Mouse (Mus musculus): ENCODE measurements at regions not wholly inside any gene's neighbourhood (a gene's known extent, or its start where the extent isn't known, plus 50 kb on each side); places are given as distances from the start of the nearest gene placed in this dataset.

DNA sequence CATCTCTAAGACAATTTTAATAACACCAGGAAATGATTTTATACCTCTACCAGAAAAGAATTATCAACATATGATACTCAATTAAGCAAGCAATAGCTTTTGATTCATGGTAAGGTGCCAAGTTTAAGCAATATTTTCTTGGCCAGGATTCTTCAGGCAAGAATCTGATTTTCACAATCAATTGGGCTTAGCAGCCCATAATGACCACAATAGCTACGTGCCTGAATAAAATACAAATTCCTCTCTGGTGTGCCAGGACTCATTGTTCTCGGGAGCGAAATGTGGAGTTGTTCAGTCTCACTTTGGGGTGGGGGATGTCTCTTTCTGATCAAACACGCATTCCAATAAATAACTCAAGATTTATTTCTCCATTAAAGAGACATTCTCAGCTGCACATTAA is 438.8 kb downstream of the Fgf9 start:
- no peak for ATAC-seq (ENCODE audit: low read depth)
- Histone ChIP-seq H3K9ac (ENCODE audit: low read depth, low read length) (no peak overlapping the region), H3K4me3 (ENCODE audit: low read depth, low read length) (no peak overlapping the region), H3K4me2 (ENCODE audit: low read depth, low read length) (no peak overlapping the region), H3K36me3 (ENCODE audit: control insufficient read depth, insufficient read depth) (no peaks in the 10 kb centered on the region), H3K27me3 (ENCODE audit: control insufficient read depth, insufficient read depth, low read depth, low read length) (no peaks in the 10 kb centered on the region), H3K9me3 (replicated peaks; ENCODE audit: control insufficient read depth, low read length) (no peaks in the 10 kb centered on the region), H3K27ac (ENCODE audit: low read length) (no peak overlapping the region), H3K4me1 (ENCODE audit: control insufficient read depth, low read depth, low read length) (no peaks in the 10 kb centered on the region; the same call in none of the 2 replicates)
- 58% methylated on average over 4 of the region's 4 CpGs for WGBS (ENCODE audit: insufficient replicate concordance)

DNA sequence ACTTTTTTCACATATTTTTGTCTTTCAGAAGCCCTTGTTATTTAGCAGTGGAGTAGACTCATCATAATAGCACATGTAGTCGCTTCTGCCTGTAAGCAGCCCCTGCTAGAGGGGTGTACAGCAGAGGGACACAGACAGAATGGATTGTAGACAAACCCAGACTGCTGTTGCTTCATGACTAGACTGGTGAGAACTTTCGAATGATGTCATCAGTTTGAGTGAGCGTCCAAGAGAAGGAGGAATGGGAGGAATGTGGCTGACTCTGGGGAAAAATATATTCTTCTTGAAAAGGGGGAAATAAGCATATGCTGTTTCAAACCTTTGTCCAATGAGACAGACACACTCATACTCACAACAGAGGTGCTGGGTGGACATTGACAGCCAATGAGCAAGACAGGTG is 436.1 kb downstream of the Fgf9 start:
- Histone ChIP-seq H3K27ac (ENCODE audit: low read length) (no peak overlapping the region), H3K4me2 (ENCODE audit: low read depth, low read length) (no peak overlapping the region), H3K4me1 (ENCODE audit: control insufficient read depth, low read depth, low read length) (no peaks in the 10 kb centered on the region; the same call in 1 of the 2 replicates), H3K9me3 (replicated peaks; ENCODE audit: control insufficient read depth, low read length) (no peaks in the 10 kb centered on the region), H3K36me3 (ENCODE audit: control insufficient read depth, insufficient read depth) (no peaks in the 10 kb centered on the region), H3K27me3 (ENCODE audit: control insufficient read depth, insufficient read depth, low read depth, low read length) (no peaks in the 10 kb centered on the region), H3K4me3 (ENCODE audit: low read depth, low read length) (no peak overlapping the region), H3K9ac (ENCODE audit: low read depth, low read length) (no peak overlapping the region)
- no peak for ATAC-seq (ENCODE audit: low read depth)
- 43% methylated on average over 3 of the region's 3 CpGs for WGBS (ENCODE audit: insufficient replicate concordance)

DNA sequence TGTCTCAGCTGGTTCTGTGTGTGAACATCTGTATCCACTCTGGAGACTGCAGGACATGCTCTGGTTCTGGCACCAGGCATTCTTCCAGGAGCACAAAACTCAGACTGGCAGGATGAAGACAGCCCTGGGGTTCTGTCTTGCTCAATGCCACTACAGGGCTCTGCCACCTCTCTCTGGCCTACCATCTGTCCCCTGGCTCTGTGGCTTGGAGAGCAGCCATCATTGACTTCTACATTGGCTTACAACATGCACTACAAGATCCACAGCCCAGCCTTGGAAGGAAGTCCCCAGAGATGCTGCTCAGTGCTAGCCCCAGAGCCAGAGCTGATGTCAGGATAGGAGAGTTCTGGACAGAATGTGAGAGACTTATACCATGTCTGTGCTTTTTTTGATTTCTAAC is 435.5 kb downstream of the Fgf9 start:
- Histone ChIP-seq H3K36me3 (ENCODE audit: control insufficient read depth, insufficient read depth) (no peaks in the 10 kb centered on the region), H3K27ac (ENCODE audit: low read length) (no peak overlapping the region), H3K9ac (ENCODE audit: low read depth, low read length) (no peak overlapping the region), H3K9me3 (replicated peaks; ENCODE audit: control insufficient read depth, low read length) (no peaks in the 10 kb centered on the region), H3K27me3 (ENCODE audit: control insufficient read depth, insufficient read depth, low read depth, low read length) (no peaks in the 10 kb centered on the region), H3K4me2 (ENCODE audit: low read depth, low read length) (no peak overlapping the region), H3K4me1 (ENCODE audit: control insufficient read depth, low read depth, low read length) (no peaks in the 10 kb centered on the region), H3K4me3 (ENCODE audit: low read depth, low read length) (no peak overlapping the region)
- no peak for ATAC-seq (ENCODE audit: low read depth)

DNA sequence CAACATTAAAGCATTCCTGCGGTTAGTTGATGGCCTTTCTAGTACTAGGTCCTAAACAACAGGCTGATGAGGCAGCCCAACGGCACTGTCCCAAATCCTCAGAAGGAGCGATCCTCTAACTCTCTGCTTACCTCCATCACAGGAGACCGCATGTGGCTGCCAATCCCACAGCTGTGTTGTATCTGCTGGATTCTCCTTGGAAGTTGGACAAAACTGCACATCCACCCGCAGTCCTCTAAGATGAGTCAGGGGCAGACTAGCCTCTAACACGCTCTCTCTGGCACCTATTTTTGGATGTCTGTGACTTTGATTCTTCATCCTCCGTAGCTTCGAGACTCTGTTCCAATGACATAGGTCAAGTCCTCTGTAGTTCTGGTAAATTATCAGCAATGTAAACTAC is 432.5 kb downstream of the Fgf9 start:
- Histone ChIP-seq H3K9me3 (replicated peaks; ENCODE audit: control insufficient read depth, low read length) (no peaks in the 10 kb centered on the region), H3K27ac (ENCODE audit: low read length) (no peak overlapping the region), H3K27me3 (ENCODE audit: control insufficient read depth, insufficient read depth, low read depth, low read length) (no peaks in the 10 kb centered on the region), H3K4me3 (ENCODE audit: low read depth, low read length) (no peak overlapping the region), H3K4me2 (ENCODE audit: low read depth, low read length) (no peak overlapping the region), H3K36me3 (ENCODE audit: control insufficient read depth, insufficient read depth) (no peaks in the 10 kb centered on the region), H3K9ac (ENCODE audit: low read depth, low read length) (no peak overlapping the region), H3K4me1 (ENCODE audit: control insufficient read depth, low read depth, low read length) (no peaks in the 10 kb centered on the region)
- WGBS (ENCODE audit: insufficient replicate concordance): 68% methylated on average over 8 of the region's 8 CpGs
- ATAC-seq (ENCODE audit: low read depth): no peak

DNA sequence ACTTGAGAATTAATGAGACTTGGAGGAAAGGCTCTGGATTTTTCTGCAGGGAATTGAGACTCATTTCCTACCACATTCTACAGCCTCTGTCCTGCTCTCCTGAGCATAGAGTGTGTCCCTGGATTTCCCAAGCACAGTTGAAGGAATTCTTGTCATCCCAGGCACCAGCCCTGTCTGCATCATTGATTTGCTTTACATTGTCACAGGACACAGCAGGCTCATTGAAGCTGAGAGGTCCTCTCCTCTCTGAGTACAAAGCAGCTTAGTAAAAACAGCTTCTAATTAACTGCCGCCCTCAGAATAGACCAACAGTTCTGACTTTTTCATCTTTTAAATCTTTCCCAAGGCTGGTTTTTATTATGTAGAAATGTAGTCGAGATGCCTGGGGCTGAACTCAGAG is 429.7 kb downstream of the Fgf9 start:
- WGBS (ENCODE audit: insufficient replicate concordance): 38% methylated on average over 2 of the region's 2 CpGs
- H3K36me3 ChIP-seq (ENCODE audit: control insufficient read depth, insufficient read depth): no peaks in the 10 kb centered on the region
- no peaks in the 10 kb centered on the region for H3K27me3 ChIP-seq (ENCODE audit: control insufficient read depth, insufficient read depth, low read depth, low read length)
- no peak overlapping the region for H3K9ac ChIP-seq (ENCODE audit: low read depth, low read length)
- no peak overlapping the region for H3K4me3 ChIP-seq (ENCODE audit: low read depth, low read length)
- no peak overlapping the region for H3K27ac ChIP-seq (ENCODE audit: low read length)
- no peaks in the 10 kb centered on the region for H3K4me1 ChIP-seq (ENCODE audit: control insufficient read depth, low read depth, low read length)
- H3K4me2 ChIP-seq (ENCODE audit: low read depth, low read length): no peak overlapping the region
- no peaks in the 10 kb centered on the region for H3K9me3 ChIP-seq (replicated peaks; ENCODE audit: control insufficient read depth, low read length)
- ATAC-seq (ENCODE audit: low read depth): no peak

DNA sequence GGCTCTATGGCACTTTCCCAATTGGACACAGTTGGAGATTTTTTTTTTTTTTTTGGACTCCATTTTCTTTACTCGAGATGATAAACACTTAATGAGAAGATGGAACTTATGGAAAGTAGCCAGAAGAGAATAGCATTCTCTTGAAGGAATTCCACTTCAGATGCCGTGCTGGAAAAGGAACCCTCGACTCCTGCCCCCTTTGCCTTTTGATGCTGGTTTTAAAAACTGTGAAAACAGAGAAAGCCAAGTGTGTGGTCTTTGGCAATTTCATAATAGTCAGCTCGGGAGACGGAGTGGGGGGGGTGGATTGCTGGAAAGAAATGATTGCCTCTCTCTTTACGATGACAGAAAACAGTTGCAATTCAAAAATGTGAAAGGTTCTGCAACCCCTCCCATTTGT is 429.2 kb downstream of the Fgf9 start:
- no peak overlapping the region for H3K27ac ChIP-seq (ENCODE audit: low read length)
- H3K36me3 ChIP-seq (ENCODE audit: control insufficient read depth, insufficient read depth): no peaks in the 10 kb centered on the region
- no peak overlapping the region for H3K4me3 ChIP-seq (ENCODE audit: low read depth, low read length)
- H3K4me1 ChIP-seq (ENCODE audit: control insufficient read depth, low read depth, low read length): no peaks in the 10 kb centered on the region
- no peak for ATAC-seq (ENCODE audit: low read depth)
- H3K9ac ChIP-seq (ENCODE audit: low read depth, low read length): no peak overlapping the region
- H3K27me3 ChIP-seq (ENCODE audit: control insufficient read depth, insufficient read depth, low read depth, low read length): no peaks in the 10 kb centered on the region
- no peaks in the 10 kb centered on the region for H3K9me3 ChIP-seq (replicated peaks; ENCODE audit: control insufficient read depth, low read length)
- no peak overlapping the region for H3K4me2 ChIP-seq (ENCODE audit: low read depth, low read length)
- 56% methylated on average over 6 of the region's 6 CpGs for WGBS (ENCODE audit: insufficient replicate concordance)

DNA sequence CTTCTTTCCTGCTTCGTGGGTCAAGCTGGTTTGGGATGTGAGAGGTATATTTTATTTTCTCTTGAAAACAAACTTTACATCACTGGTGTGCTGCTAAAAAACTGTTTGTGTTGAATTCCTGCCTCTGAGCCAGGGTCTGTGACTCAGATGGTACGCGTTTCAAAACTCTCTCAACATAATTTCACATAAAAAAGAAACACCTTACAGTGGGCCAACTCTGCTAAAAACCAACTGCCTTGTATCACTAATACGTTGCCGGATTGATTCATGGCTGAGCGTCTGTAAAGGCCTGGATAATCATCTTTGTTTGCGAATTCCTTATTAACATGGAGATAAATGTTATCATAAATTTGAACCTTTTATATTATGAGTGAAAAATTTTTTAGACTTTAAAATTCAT is 428.7 kb downstream of the Fgf9 start:
- Histone ChIP-seq H3K4me3 (ENCODE audit: low read depth, low read length) (no peak overlapping the region), H3K9ac (ENCODE audit: low read depth, low read length) (no peak overlapping the region), H3K36me3 (ENCODE audit: control insufficient read depth, insufficient read depth) (no peaks in the 10 kb centered on the region), H3K4me1 (ENCODE audit: control insufficient read depth, low read depth, low read length) (no peaks in the 10 kb centered on the region), H3K27me3 (ENCODE audit: control insufficient read depth, insufficient read depth, low read depth, low read length) (no peaks in the 10 kb centered on the region), H3K9me3 (replicated peaks; ENCODE audit: control insufficient read depth, low read length) (no peaks in the 10 kb centered on the region), H3K27ac (ENCODE audit: low read length) (no peak overlapping the region), H3K4me2 (ENCODE audit: low read depth, low read length) (no peak overlapping the region)
- ATAC-seq (ENCODE audit: low read depth): no peak
- WGBS (ENCODE audit: insufficient replicate concordance): 72% methylated on average over 7 of the region's 7 CpGs

DNA sequence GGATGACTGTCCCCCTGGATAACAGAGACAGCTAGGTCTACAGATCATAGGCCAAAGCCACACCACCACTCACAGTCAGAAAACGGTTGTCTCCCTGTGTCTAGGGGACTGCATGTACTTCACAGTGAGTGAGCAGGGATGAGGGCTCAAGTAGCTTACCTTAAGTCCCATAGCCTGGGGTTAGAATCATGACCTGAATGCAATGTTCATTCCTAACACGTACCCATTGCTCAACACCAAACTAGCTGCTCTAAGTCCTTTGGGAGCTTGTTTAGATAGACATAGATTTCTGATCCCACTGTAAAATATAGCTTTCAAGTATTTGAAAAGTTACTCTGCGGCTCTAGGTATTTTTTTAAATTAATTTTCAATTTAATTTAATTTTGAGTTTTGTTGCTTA is 426.6 kb downstream of the Fgf9 start:
- Histone ChIP-seq H3K4me2 (ENCODE audit: low read depth, low read length) (no peak overlapping the region), H3K9ac (ENCODE audit: low read depth, low read length) (no peak overlapping the region), H3K9me3 (replicated peaks; ENCODE audit: control insufficient read depth, low read length) (no peaks in the 10 kb centered on the region), H3K4me3 (ENCODE audit: low read depth, low read length) (no peak overlapping the region), H3K36me3 (ENCODE audit: control insufficient read depth, insufficient read depth) (no peaks in the 10 kb centered on the region), H3K27me3 (ENCODE audit: control insufficient read depth, insufficient read depth, low read depth, low read length) (no peaks in the 10 kb centered on the region), H3K4me1 (ENCODE audit: control insufficient read depth, low read depth, low read length) (no peaks in the 10 kb centered on the region), H3K27ac (ENCODE audit: low read length) (no peak overlapping the region)
- WGBS (ENCODE audit: insufficient replicate concordance): 62% methylated on average over 3 of the region's 3 CpGs
- no peak for ATAC-seq (ENCODE audit: low read depth)

DNA sequence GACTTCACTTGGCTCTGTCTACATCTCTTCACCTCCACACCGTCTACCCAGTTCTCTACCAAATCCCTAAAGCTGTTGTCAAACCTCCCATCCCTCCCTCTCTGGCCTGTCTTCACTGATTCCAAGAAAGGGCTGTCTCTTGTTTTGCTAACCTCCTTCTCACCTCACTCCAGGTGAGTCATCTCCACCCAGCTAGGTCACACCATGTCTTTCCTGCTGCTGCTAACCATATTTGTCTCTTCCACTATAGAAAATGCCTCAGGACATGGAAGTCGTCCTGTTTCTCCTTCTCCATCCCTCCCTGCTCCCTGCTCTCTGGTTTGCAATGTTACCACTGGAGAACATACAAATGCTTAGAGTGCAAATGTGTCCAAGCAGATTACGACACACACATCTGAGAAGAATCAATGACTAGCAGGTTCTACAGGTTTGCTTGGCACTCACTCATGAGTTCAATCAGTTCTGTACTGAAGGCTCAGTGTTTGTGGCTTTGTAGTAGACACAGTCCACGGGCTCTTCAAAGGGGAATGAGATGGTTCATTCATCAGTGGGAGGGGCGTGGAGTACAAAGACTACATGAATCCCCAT is 424.1 kb downstream of the Fgf9 start:
- WGBS (ENCODE audit: insufficient replicate concordance): 49% methylated on average over 5 of the region's 5 CpGs
- ATAC-seq (ENCODE audit: low read depth): no peak
- no peaks in the 10 kb centered on the region for H3K36me3 ChIP-seq (ENCODE audit: control insufficient read depth, insufficient read depth)
- no peaks in the 10 kb centered on the region for H3K27me3 ChIP-seq (ENCODE audit: control insufficient read depth, insufficient read depth, low read depth, low read length)
- no peaks in the 10 kb centered on the region for H3K9me3 ChIP-seq (replicated peaks; ENCODE audit: control insufficient read depth, low read length)
- H3K4me3 ChIP-seq (ENCODE audit: low read depth, low read length): no peak overlapping the region
- H3K9ac ChIP-seq (ENCODE audit: low read depth, low read length): no peak overlapping the region
- no peaks in the 10 kb centered on the region for H3K4me1 ChIP-seq (ENCODE audit: control insufficient read depth, low read depth, low read length)
- H3K4me2 ChIP-seq (ENCODE audit: low read depth, low read length): no peak overlapping the region
- no peak overlapping the region for H3K27ac ChIP-seq (ENCODE audit: low read length)

DNA sequence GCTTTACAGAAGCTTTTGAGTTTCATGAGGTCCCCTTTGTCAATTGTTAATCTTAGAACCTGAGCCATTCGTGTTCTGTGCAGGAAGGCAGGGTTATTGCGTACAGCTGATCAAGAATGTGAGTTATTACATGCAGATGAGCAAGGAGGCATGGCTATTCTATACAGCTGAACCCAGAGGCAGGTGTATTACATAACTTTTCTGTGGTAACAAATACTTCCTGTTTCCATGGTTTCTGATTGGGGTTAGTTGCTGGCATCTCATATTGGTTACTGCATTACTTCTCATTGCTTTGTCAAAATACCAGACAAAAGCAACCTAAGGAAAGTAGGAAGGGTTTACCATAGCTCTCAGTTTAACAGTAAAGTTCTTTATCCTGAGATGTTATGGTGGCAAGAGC is 421.8 kb downstream of the Fgf9 start:
- no peak overlapping the region for H3K27ac ChIP-seq (ENCODE audit: low read length)
- H3K4me1 ChIP-seq (ENCODE audit: control insufficient read depth, low read depth, low read length): no peaks in the 10 kb centered on the region
- 43% methylated on average over 2 of the region's 2 CpGs for WGBS (ENCODE audit: insufficient replicate concordance)
- ATAC-seq (ENCODE audit: low read depth): no peak
- H3K4me3 ChIP-seq (ENCODE audit: low read depth, low read length): no peak overlapping the region
- no peak overlapping the region for H3K4me2 ChIP-seq (ENCODE audit: low read depth, low read length)
- no peaks in the 10 kb centered on the region for H3K27me3 ChIP-seq (ENCODE audit: control insufficient read depth, insufficient read depth, low read depth, low read length)
- no peaks in the 10 kb centered on the region for H3K36me3 ChIP-seq (ENCODE audit: control insufficient read depth, insufficient read depth)
- H3K9me3 ChIP-seq (replicated peaks; ENCODE audit: control insufficient read depth, low read length): no peaks in the 10 kb centered on the region
- H3K9ac ChIP-seq (ENCODE audit: low read depth, low read length): no peak overlapping the region
